Mouse (Mus musculus) olfactory bulb, adult 2 months (tissue): ENCODE data around the gene Mvd. TPM values are rescaled to one million over a fixed set of nuclear protein-coding genes. Genes with fewer than 3 reads are reported as not detected.

Source experiments
- H3K27ac ChIP-seq: fragments of 200-500 bp; 2 replicates; pipeline ENCODE4 v1.5.1; 2012; ENCODE audit warnings: low read depth, low read length; ENCODE audit not compliant: insufficient read depth
- H3K4me1 ChIP-seq: fragments of 200-500 bp; 2 replicates; pipeline ENCODE4 v1.6.1; 2012; ENCODE audit warnings: low read length; ENCODE audit not compliant: control insufficient read depth, insufficient read depth
- H3K4me3 ChIP-seq: fragments of 200-500 bp; 2 replicates; pipeline ENCODE4 v1.5.1; 2012; ENCODE audit warnings: mild to moderate bottlenecking, low read depth, low read length, moderate library complexity; ENCODE audit not compliant: insufficient read depth
- CTCF ChIP-seq: fragments of 200-500 bp; IDR thresholded peaks from 2 replicates; pipeline ENCODE4 v1.5.1; 2012; ENCODE audit warnings: low read depth, mild to moderate bottlenecking, low read length, moderate library complexity; ENCODE audit not compliant: insufficient read depth
- POLR2A ChIP-seq: fragments of 200-500 bp; IDR thresholded peaks from 2 replicates; pipeline ENCODE4 v1.6.1; 2012; ENCODE audit warnings: mild to moderate bottlenecking, low read depth, low read length, moderate library complexity; ENCODE audit not compliant: insufficient read depth
- WGBS: fragments of 180-500 bp; shearing (Covaris S2); methylation state at CpG from one replicate; pipeline ENCODE4 v1.1.7; 2018; 5-methylcytosine and 5-hydroxymethylcytosine counted together
- polyA plus RNA-seq: library from polyadenylated mRNA; stranded (reverse); fragments of >200 nt; gene quantifications from 2 replicates; pipeline ENCODE4 v1.2.4, GENCODE M21; 2012; ENCODE audit warnings: low replicate concordance; ENCODE audit not compliant: missing spikeins, insufficient read depth, insufficient read length

Mvd gene
- polyA plus RNA-seq, 1 experiment, result not detected

GRCm38 (mm10) chr8:122431694-122432442 is 11.4 kb downstream of the Mvd start:
- 57% methylated on average over 18 of the region's 18 CpGs for WGBS
- peak overlapping the region; percentile 42 for H3K4me3 ChIP-seq
- no peak overlapping the region for H3K27ac ChIP-seq
- peaks cover 9% of the 10 kb centered on the region for H3K4me1 ChIP-seq
- TF ChIP-seq CTCF (no peak), POLR2A (no peak)

DNA sequence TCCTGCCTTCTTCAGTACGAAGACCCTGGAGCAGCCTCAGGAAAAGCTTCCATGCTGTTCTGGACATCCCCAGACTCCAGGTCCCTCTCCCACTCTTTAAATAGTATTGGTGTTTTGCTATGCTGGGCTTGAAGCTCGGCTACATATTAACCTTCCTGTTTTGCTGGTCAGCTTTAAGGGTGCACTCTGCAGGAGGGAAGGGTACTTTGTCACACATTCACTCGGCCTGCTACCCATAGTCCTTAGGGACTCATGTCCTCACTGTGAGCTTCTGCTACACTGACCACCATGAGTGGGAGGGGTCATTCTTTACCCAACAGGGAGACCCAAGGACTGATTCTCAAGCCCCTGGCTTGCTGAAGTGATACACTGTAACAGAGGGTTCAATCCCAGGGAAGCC is 12.6 kb downstream of the Mvd start:
- H3K27ac ChIP-seq, result no peak overlapping the region
- no peak overlapping the region for H3K4me3 ChIP-seq
- H3K4me1 ChIP-seq, result peaks cover 9% of the 10 kb centered on the region
- WGBS, result 92% methylated on average over 3 of the region's 3 CpGs
- TF ChIP-seq POLR2A (no peak), CTCF (no peak)

- 79% methylated on average over 10 of the region's 10 CpGs for WGBS
- Histone ChIP-seq H3K4me1 (peaks cover 9% of the 10 kb centered on the region), H3K27ac (no peak overlapping the region), H3K4me3 (no peak overlapping the region)
- TF ChIP-seq POLR2A, result no peak
- TF ChIP-seq CTCF, result no peak
These were observed 13.1 kb downstream of the Mvd start for GRCm38 (mm10) chr8:122430058-122430636.

GRCm38 (mm10) chr8:122428163-122428562 is 15.1 kb downstream of the Mvd start:
- H3K4me1 ChIP-seq, result peaks cover 9% of the 10 kb centered on the region
- no peak overlapping the region for H3K27ac ChIP-seq
- TF ChIP-seq CTCF (no peak), POLR2A (no peak)
- H3K4me3 ChIP-seq, result no peak overlapping the region
- WGBS, result 87% methylated on average over 9 of the region's 9 CpGs

- 86% methylated on average over 7 of the region's 7 CpGs for WGBS
- H3K4me3 ChIP-seq, result no peak overlapping the region
- no peak for TF ChIP-seq CTCF
- TF ChIP-seq POLR2A, result no peak
- peaks cover 5% of the 10 kb centered on the region for H3K4me1 ChIP-seq
- H3K27ac ChIP-seq, result no peak overlapping the region
These were observed 15.6 kb downstream of the Mvd start for GRCm38 (mm10) chr8:122427607-122428006.

GRCm38 (mm10) chr8:122426145-122426544 is 17.1 kb downstream of the Mvd start:
- no peak overlapping the region for H3K4me3 ChIP-seq
- TF ChIP-seq CTCF (no peak), POLR2A (no peak)
- no peaks in the 10 kb centered on the region for H3K4me1 ChIP-seq
- H3K27ac ChIP-seq, result no peak overlapping the region
- 86% methylated on average over 9 of the region's 9 CpGs for WGBS

GRCm38 (mm10) chr8:122423659-122424058 is 19.6 kb downstream of the Mvd start:
- Histone ChIP-seq H3K4me3 (no peak overlapping the region), H3K27ac (no peak overlapping the region), H3K4me1 (peaks cover 7% of the 10 kb centered on the region)
- TF ChIP-seq POLR2A (no peak), CTCF (no peak)
- WGBS, result 40% methylated on average over 5 of the region's 5 CpGs

GRCm38 (mm10) chr8:122423217-122423616 is 20.0 kb downstream of the Mvd start:
- no peak for TF ChIP-seq POLR2A
- TF ChIP-seq CTCF, result no peak
- no peak overlapping the region for H3K4me3 ChIP-seq
- H3K4me1 ChIP-seq, result peaks cover 7% of the 10 kb centered on the region
- 92% methylated on average over 24 of the region's 24 CpGs for WGBS
- H3K27ac ChIP-seq, result no peak overlapping the region

- Histone ChIP-seq H3K27ac (no peak within 1 kb of the TSS), H3K4me1 (peaks cover 7% of the 10 kb centered on the region), H3K4me3 (no peak within 1 kb of the TSS)
- 83% methylated on average over 14 of the region's 14 CpGs for WGBS
- TF ChIP-seq CTCF (no peak), POLR2A (no peak)
These were observed 21.7 kb downstream of the Mvd start, which contains the start of gene Il17c for GRCm38 (mm10) chr8:122421376-122422070. TSS of gene Il17c (plus strand) at chr8:122422020.
